Mouse (Mus musculus) lung, embryonic 16.5 days (tissue): ENCODE results near the gene Zkscan7. TPM values are rescaled to one million over a fixed set of nuclear protein-coding genes. Genes with fewer than 3 reads are reported as not detected.
A peak's percentile ranks its signal among the peaks of the same experiment; 100 is the strongest.
"Not testable (repeated sequence)": the region's sequence is repeated elsewhere in the genome, so short reads cannot be mapped to it uniquely, and the experiment has no call there.

Source experiments
- ATAC-seq: fragments of 200-750 bp; cut with Nextera tagmentation; 2 replicates; pipeline ENCODE4 v1.8.0; 2017; ENCODE audit warnings: low read depth, mild to moderate bottlenecking, moderate library complexity
- H3K27ac ChIP-seq: fragments of 300-500 bp; sonication (generic); 2 replicates; pipeline ENCODE4 v1.5.1; 2014; ENCODE audit warnings: mild to moderate bottlenecking, control low read depth, low read length
- H3K27me3 ChIP-seq: fragments of 300-500 bp; sonication (generic); 2 replicates; pipeline ENCODE4 v1.6.1; 2014; ENCODE audit warnings: low read depth, low read length, mixed read lengths; ENCODE audit not compliant: control insufficient read depth, insufficient read depth
- H3K36me3 ChIP-seq: fragments of 300-500 bp; sonication (generic); 2 replicates; pipeline ENCODE4 v1.6.1; 2014; ENCODE audit warnings: low read length; ENCODE audit not compliant: control insufficient read depth, insufficient read depth
- H3K4me1 ChIP-seq: fragments of 300-500 bp; sonication (generic); replicated peaks from 2 replicates; pipeline ENCODE4 v1.6.1; 2014; ENCODE audit warnings: low read length, mixed read lengths; ENCODE audit not compliant: control insufficient read depth, insufficient read depth
- H3K4me2 ChIP-seq: fragments of 300-500 bp; sonication (generic); 2 replicates; pipeline ENCODE4 v1.6.1; 2014; ENCODE audit warnings: low read depth, low read length, control low read depth
- H3K4me3 ChIP-seq: fragments of 300-500 bp; sonication (generic); 2 replicates; pipeline ENCODE4 v1.5.1; 2014; ENCODE audit warnings: mild to moderate bottlenecking, low read length, control low read depth
- H3K9ac ChIP-seq: fragments of 300-500 bp; sonication (generic); 2 replicates; pipeline ENCODE4 v1.6.1; 2014; ENCODE audit warnings: low read length, control low read depth
- H3K9me3 ChIP-seq: fragments of 300-500 bp; sonication (generic); 2 replicates; pipeline ENCODE4 v1.6.1; 2016; ENCODE audit warnings: low read length; ENCODE audit not compliant: control insufficient read depth
- WGBS: fragments of 180-500 bp; shearing (Covaris S2); extraction: QIAGEN DNeasy Blood & Tissue Kit; methylation state at CpG from one replicate; pipeline ENCODE4 v1.1.7; 2014; 5-methylcytosine and 5-hydroxymethylcytosine counted together
- polyA plus RNA-seq: library from polyadenylated mRNA; unstranded; fragments of >200 nt; fragmentation: Nextera tagmentation; extraction: Ambion mirVana; gene quantifications from 2 replicates; pipeline ENCODE4 v1.2.1, GENCODE M21; 2015

Gene Zkscan7
- polyA plus RNA-seq, 1 experiment from 2014 or later: 6.0 TPM

DNA sequence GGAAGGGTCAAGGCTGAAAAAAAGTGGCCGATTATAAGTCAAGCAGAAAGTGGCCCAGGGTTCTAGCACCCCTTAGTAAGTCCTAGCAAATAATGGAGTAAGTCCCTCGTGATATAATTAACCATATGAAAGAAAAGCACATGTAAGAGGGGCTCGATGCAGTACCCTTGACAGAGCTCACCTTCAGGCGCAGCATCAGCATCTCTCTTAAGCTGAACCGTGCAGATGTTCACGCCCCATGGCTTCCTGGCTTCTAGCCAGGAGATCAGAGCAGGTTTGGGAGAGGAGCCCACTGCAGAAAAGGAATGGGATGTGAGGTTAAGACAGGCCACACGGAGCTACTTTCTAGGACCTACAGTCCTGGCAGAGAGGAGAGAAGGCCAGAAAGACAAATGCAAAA lies 31.0 kb upstream of the Zkscan7 start:
- H3K27me3 ChIP-seq: no peaks in the 10 kb centered on the region
- no peak overlapping the region for H3K4me2 ChIP-seq
- H3K9ac ChIP-seq: no peak overlapping the region
- ATAC-seq: no peak
- H3K4me3 ChIP-seq: no peak overlapping the region
- WGBS: 87% methylated on average over 7 of the region's 7 CpGs
- H3K4me1 ChIP-seq: no peaks in the 10 kb centered on the region
- H3K36me3 ChIP-seq: peaks cover 92% of the 10 kb centered on the region
- H3K9me3 ChIP-seq: peaks cover 15% of the 10 kb centered on the region
- H3K27ac ChIP-seq: no peak overlapping the region

DNA sequence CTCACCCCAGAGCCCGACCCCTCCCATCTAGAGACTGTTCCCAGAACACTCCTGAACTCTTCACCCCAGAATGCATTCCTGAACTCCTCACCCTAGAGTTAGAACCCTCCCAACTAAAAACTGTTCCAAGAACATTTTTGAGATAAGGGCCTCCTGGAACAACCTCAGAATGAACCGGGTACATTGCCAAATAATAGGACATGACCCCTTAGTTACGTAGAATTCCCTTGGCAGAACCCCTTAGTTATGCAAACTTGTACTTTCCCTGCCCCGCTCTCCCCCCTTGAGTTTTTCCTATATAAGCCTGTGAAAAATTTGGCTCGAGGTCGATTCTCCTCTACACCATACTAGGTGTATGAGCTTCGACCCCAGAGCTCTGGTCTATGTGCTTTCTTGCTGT lies 30.3 kb upstream of the Zkscan7 start:
- Histone ChIP-seq H3K9me3 (peaks cover 21% of the 10 kb centered on the region), H3K36me3 (peaks cover 92% of the 10 kb centered on the region)
- not testable (repeated sequence) for H3K4me3 ChIP-seq, H3K27ac ChIP-seq, ATAC-seq, H3K9ac ChIP-seq, H3K4me2 ChIP-seq, H3K4me1 ChIP-seq, H3K27me3 ChIP-seq
- 58% methylated on average over 2 of the region's 7 CpGs for WGBS

DNA sequence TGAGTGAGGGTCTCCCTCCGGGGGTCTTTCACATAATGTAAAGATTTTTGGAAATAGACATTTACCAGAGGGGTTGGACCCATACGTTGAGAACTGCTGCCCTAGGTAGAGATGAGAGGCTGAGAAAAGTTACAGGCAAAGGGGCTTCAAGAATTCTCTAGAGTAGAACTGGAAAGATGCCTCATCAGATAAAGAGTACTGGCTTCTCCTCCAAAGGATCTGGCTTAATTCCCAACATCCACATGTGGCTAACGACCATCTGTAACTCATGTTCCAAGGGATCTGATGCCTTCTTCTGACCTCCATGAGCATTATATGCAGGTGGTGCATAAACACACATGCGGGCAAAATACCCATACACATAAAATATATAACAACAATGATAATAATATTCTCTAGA lies 29.9 kb upstream of the Zkscan7 start:
- Histone ChIP-seq H3K4me2 (no peak overlapping the region), H3K4me3 (no peak overlapping the region), H3K27ac (no peak overlapping the region), H3K4me1 (no peaks in the 10 kb centered on the region), H3K36me3 (peaks cover 92% of the 10 kb centered on the region), H3K9ac (no peak overlapping the region), H3K27me3 (no peaks in the 10 kb centered on the region), H3K9me3 (peaks cover 23% of the 10 kb centered on the region)
- WGBS: 94% methylated on average over 4 of the region's 4 CpGs
- no peak for ATAC-seq

- Histone ChIP-seq H3K36me3 (peaks cover 92% of the 10 kb centered on the region), H3K27me3 (no peaks in the 10 kb centered on the region), H3K9me3 (peaks cover 32% of the 10 kb centered on the region), H3K4me2 (no peak overlapping the region), H3K4me3 (no peak overlapping the region), H3K9ac (no peak overlapping the region), H3K27ac (no peak overlapping the region), H3K4me1 (no peaks in the 10 kb centered on the region)
- ATAC-seq: no peak
- WGBS: 98% methylated on average over 3 of the region's 3 CpGs
Observed at GRCm38 (mm10) chr9:122856716-122857115, 28.8 kb upstream of the Zkscan7 start.

GRCm38 (mm10) chr9:122860752-122861151 lies 24.7 kb upstream of the Zkscan7 start:
- Histone ChIP-seq H3K27me3 (no peaks in the 10 kb centered on the region), H3K9me3 (peaks cover 28% of the 10 kb centered on the region), H3K4me1 (peaks cover 15% of the 10 kb centered on the region), H3K27ac (no peak overlapping the region), H3K4me2 (no peak overlapping the region), H3K4me3 (no peak overlapping the region), H3K9ac (no peak overlapping the region), H3K36me3 (peaks cover 64% of the 10 kb centered on the region)
- no peak for ATAC-seq

GRCm38 (mm10) chr9:122863731-122864130 lies 21.8 kb upstream of the Zkscan7 start:
- no peak overlapping the region for H3K4me2 ChIP-seq

DNA sequence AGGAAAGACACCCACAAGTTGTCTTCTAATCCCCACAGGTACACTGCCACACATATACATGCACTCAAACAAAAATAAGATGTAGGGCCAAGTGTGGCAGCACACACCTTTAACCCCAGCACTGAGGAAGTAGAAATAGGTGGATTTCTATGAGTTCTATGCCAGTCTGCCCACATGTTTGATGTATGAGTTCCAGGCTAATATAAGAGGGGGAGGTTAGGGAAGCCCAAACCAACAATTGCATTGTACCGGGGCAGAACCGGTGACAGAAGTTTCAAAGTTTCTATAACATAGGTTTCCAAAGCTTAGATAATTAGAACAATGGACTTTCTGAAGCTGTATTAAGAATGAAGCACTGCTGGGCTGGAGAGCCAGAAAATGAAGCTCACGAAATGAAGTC lies 20.6 kb upstream of the Zkscan7 start:
- Histone ChIP-seq H3K9ac (peak overlapping the region; percentile 94), H3K4me1 (peaks cover 15% of the 10 kb centered on the region), H3K4me3 (peak overlapping the region; percentile 84), H3K27ac (no peak overlapping the region), H3K36me3 (peaks cover 26% of the 10 kb centered on the region), H3K4me2 (peak overlapping the region; percentile 65), H3K9me3 (peaks cover 21% of the 10 kb centered on the region), H3K27me3 (no peaks in the 10 kb centered on the region)
- 48% methylated on average over 3 of the region's 3 CpGs for WGBS
- ATAC-seq: no peak

More at GRCm38 (mm10) chr9:122863731-122864130, 21.8 kb upstream of the Zkscan7 start:
- H3K27me3 ChIP-seq: no peaks in the 10 kb centered on the region
- no peak overlapping the region for H3K9ac ChIP-seq
- H3K9me3 ChIP-seq: peaks cover 30% of the 10 kb centered on the region
- 55% methylated on average over 2 of the region's 2 CpGs for WGBS
- peaks cover 15% of the 10 kb centered on the region for H3K4me1 ChIP-seq
- ATAC-seq: no peak
- no peak overlapping the region for H3K4me3 ChIP-seq
- peaks cover 38% of the 10 kb centered on the region for H3K36me3 ChIP-seq
- H3K27ac ChIP-seq: no peak overlapping the region

GRCm38 (mm10) chr9:122865697-122866166 lies 19.8 kb upstream of the Zkscan7 start, which contains the start of gene Zfp445:
Zfp445 (minus strand) TSS chr9:122866006.
- Histone ChIP-seq H3K4me2 (peak within 1 kb of the TSS; percentile 65), H3K27ac (peak within 1 kb of the TSS; percentile 80), H3K9me3 (peaks cover 15% of the 10 kb centered on the region), H3K4me1 (peaks cover 15% of the 10 kb centered on the region), H3K4me3 (peak within 1 kb of the TSS; percentile 84), H3K36me3 (peaks cover 18% of the 10 kb centered on the region), H3K9ac (peak within 1 kb of the TSS; percentile 94), H3K27me3 (no peaks in the 10 kb centered on the region)
- ATAC-seq: peak; percentile 95
- under 1% methylated on average over 34 of the region's 34 CpGs for WGBS

- Histone ChIP-seq H3K27me3 (no peaks in the 10 kb centered on the region), H3K4me3 (peak overlapping the region; percentile 84), H3K4me2 (peak overlapping the region; percentile 46), H3K9me3 (peaks cover 10% of the 10 kb centered on the region; the same call in 1 of the 2 replicates), H3K4me1 (peaks cover 15% of the 10 kb centered on the region), H3K27ac (no peak overlapping the region), H3K36me3 (peaks cover 13% of the 10 kb centered on the region), H3K9ac (peak overlapping the region; percentile 94)
- 77% methylated on average over 4 of the region's 4 CpGs for WGBS
- peak; percentile 50 for ATAC-seq
Observed at GRCm38 (mm10) chr9:122866192-122866591, 19.3 kb upstream of the Zkscan7 start.

DNA sequence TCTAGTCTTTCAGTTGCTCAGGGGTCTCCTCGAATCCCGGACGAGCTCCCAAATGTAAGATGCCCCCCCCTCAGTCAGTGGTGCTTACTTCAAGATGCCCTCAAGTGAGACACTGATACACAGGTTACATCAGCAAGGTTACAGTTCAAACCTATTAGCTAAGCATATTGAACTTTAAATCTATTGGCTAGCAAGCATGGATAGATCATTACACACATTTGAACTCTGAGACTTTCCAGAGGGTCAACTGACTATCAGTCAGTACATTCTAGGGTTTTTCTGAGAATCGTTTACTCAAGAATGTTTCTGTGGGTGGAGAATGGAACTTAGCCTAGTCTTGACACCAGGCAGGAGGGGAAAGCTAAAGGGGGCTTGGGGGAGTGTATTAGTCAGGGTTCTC lies 12.9 kb upstream of the Zkscan7 start:
- H3K9me3 ChIP-seq: no peaks in the 10 kb centered on the region
- WGBS: 86% methylated on average over 4 of the region's 4 CpGs
- no peaks in the 10 kb centered on the region for H3K4me1 ChIP-seq
- H3K4me2 ChIP-seq: no peak overlapping the region
- H3K27ac ChIP-seq: no peak overlapping the region
- H3K27me3 ChIP-seq: no peaks in the 10 kb centered on the region
- no peak overlapping the region for H3K9ac ChIP-seq
- no peak for ATAC-seq
- no peak overlapping the region for H3K4me3 ChIP-seq
- H3K36me3 ChIP-seq: no peaks in the 10 kb centered on the region
